Mouse (Mus musculus) thymus, adult 2 months (tissue): ENCODE data around the gene Dennd1a. TPM values are rescaled to one million over a fixed set of nuclear protein-coding genes. Genes with fewer than 3 reads are reported as not detected.

Source experiments
- DNase-seq: peaks from one replicate; pipeline ENCODE4 v3.0.0; 2021
- H3K27ac ChIP-seq: fragments of 200-500 bp; 2 replicates; pipeline ENCODE4 v1.5.1; 2012; ENCODE audit warnings: low read length, control low read depth; ENCODE audit not compliant: control insufficient read depth, insufficient read depth
- H3K27me3 ChIP-seq: fragments of 200-500 bp; 2 replicates; pipeline ENCODE4 v1.6.1; 2012; ENCODE audit warnings: mild to moderate bottlenecking, low read length, moderate library complexity, mixed read lengths; ENCODE audit not compliant: control insufficient read depth, insufficient read depth
- H3K36me3 ChIP-seq: fragments of 200-500 bp; 2 replicates; pipeline ENCODE4 v1.6.1; 2012; ENCODE audit warnings: mild to moderate bottlenecking, low read length, moderate library complexity; ENCODE audit not compliant: control insufficient read depth, insufficient read depth
- H3K4me1 ChIP-seq: fragments of 200-500 bp; replicated peaks from 2 replicates; pipeline ENCODE4 v1.6.1; 2012; ENCODE audit warnings: low read length; ENCODE audit not compliant: control insufficient read depth, insufficient read depth
- H3K4me3 ChIP-seq: fragments of 200-500 bp; 2 replicates; pipeline ENCODE4 v1.5.1; 2012; ENCODE audit warnings: mild to moderate bottlenecking, low read length, control low read depth, moderate library complexity; ENCODE audit not compliant: control insufficient read depth, insufficient read depth
- CTCF ChIP-seq: fragments of 200-500 bp; IDR thresholded peaks from 2 replicates; pipeline ENCODE4 v1.5.1; 2012; ENCODE audit warnings: mild to moderate bottlenecking, control low read depth, low read length, moderate library complexity, borderline replicate concordance; ENCODE audit not compliant: control insufficient read depth, poor library complexity, insufficient read depth; ENCODE audit errors: extremely low read depth
- POLR2A ChIP-seq: fragments of 200-500 bp; IDR thresholded peaks from 2 replicates; pipeline ENCODE4 v1.6.1; 2012; ENCODE audit warnings: mild to moderate bottlenecking, low read length, control low read depth, moderate library complexity; ENCODE audit not compliant: control insufficient read depth, poor library complexity, insufficient read depth; ENCODE audit errors: extremely low read depth
- WGBS: fragments of 180-500 bp; shearing (Covaris S2); methylation state at CpG from one replicate; pipeline ENCODE4 v1.1.7; 2018; 5-methylcytosine and 5-hydroxymethylcytosine counted together
- polyA plus RNA-seq: library from polyadenylated mRNA; depleted of rRNA; stranded (reverse); fragments of >200 nt; gene quantifications from 2 replicates; pipeline ENCODE4 v1.2.3, GENCODE M21; 2012

Dennd1a gene
- polyA plus RNA-seq, 1 experiment: 35.9 TPM

DNA sequence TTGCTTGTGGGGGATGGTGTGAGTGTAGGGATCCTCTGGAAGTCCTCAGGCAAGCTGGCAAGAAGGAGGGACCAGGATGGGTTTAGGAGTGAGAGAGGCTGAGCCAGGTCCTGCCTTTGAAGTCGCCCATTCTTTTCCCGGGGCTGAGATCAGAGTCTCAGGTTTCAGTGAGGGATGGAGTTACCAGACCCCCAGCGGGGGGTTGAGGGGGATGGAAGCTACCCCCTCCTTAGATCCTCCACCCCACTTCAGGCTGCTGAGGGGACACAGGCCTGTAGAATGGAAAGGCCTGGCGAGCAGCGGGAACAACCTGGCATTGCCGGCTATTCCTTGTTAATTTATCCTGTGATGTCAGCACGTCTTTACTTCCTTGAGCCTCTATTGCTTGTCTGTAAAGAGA, 505.2 kb downstream of the Dennd1a start:
- Histone ChIP-seq H3K4me1 (peaks cover 4% of the 10 kb centered on the region; the same call in 1 of the 2 replicates), H3K4me3 (no peak overlapping the region), H3K36me3 (no peaks in the 10 kb centered on the region), H3K27me3 (no peaks in the 10 kb centered on the region), H3K27ac (no peak overlapping the region)
- WGBS: 84% methylated on average over 7 of the region's 7 CpGs
- TF ChIP-seq POLR2A (no peak), CTCF (no peak)
- DNase-seq: no peak

- DNase-seq: no peak
- Histone ChIP-seq H3K4me1 (0 out of 2 replicates have a peak, but pooled peaks cover 2% of the 10 kb centered on the region), H3K27me3 (no peaks in the 10 kb centered on the region), H3K4me3 (no peak overlapping the region), H3K27ac (no peak overlapping the region), H3K36me3 (no peaks in the 10 kb centered on the region)
- WGBS: 100% methylated on average over 3 of the region's 3 CpGs
- TF ChIP-seq CTCF (no peak), POLR2A (no peak)
These were observed 505.8 kb downstream of the Dennd1a start for GRCm38 (mm10) chr2:37781421-37781820.

GRCm38 (mm10) chr2:37780270-37780929, 506.8 kb downstream of the Dennd1a start:
- H3K27ac ChIP-seq: no peak overlapping the region
- DNase-seq: no peak
- WGBS: 14% methylated on average over 14 of the region's 14 CpGs

DNA sequence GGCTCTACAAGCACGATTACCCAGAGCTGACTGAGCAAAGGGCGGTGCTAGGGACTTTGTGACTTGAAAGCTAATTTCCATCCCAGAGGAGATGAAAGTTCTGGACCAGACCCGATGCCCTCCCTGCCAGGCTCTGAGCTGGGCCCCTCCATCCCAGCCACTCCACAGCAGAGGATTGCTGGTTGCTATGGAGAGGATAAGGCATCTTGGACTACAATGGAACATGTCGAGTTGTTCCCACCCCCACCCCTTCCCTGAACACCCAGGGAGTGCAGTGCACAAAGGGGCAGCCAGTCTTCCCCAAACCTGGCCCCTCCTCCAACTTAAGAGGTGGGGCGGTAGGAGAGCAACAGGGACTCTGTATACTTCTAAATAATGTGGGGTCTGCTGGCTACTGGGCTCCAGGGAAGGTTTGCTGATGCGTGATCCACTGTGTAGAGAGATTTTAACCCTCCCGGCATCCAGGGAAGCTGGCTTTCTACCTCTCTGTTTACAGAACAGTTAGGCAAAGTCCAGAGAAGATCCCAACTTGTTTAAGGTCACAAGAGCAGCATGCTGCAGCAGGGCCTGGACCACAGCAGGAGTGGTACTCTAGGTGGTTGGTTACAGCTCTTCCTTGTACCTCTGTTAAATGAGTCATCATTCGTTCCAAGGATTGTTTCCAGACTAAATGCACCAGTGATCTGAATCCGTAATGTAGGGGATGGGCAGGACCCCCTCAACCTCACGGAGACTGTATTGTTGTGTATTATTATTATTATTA, 509.1 kb downstream of the Dennd1a start:
- 87% methylated on average over 10 of the region's 10 CpGs for WGBS
- H3K27ac ChIP-seq: no peak overlapping the region
- no peak overlapping the region for H3K4me3 ChIP-seq
- H3K36me3 ChIP-seq: no peaks in the 10 kb centered on the region
- no peaks in the 10 kb centered on the region for H3K27me3 ChIP-seq
- no peaks in the 10 kb centered on the region for H3K4me1 ChIP-seq
- no peak for DNase-seq
- TF ChIP-seq POLR2A (no peak), CTCF (no peak)

More at GRCm38 (mm10) chr2:37780270-37780929, 506.8 kb downstream of the Dennd1a start:
- TF ChIP-seq CTCF (no peak), POLR2A (no peak)
- no peaks in the 10 kb centered on the region for H3K27me3 ChIP-seq
- no peaks in the 10 kb centered on the region for H3K36me3 ChIP-seq
- H3K4me3 ChIP-seq: no peak overlapping the region
- no peaks in the 10 kb centered on the region for H3K4me1 ChIP-seq

DNA sequence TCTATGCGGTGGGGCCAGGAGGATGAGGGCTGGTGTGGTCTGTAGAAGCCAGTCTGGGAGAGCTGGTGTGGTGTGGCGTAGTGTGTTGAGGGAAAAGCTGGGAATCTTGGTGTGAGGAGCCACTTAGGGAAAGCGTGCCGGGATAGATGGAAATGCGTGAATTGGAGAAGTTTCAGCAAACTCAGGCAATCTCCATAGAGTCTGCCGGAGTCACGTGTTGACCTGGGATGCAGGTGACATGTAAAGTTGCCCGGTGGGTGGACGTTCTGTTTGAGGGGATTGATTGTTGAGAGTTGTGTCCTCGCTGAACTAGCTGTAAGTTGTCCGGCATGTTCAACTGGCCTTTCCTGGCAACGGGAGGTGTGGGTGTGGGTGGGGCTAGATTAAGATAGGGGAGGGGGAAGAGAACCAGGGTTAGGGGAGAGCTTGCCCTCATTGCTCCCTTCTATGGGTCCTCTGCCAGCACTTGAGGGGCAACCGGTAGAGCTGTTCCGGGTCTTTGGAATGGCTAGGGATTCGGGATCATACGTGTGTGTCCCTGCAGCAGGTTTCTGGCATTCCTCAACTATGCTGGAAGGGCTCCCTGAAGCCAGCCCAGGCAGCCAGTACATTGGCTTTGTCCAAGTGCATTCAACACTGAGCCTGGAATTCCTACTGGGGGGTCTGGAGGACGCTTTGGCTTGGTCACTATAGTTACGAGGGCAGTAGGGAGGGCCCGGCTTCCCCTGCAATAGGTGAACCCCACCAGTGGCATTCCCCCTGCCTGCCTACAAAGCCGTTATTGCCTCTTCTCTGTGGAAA, 510.4 kb downstream of the Dennd1a start:
- DNase-seq: no peak
- TF ChIP-seq POLR2A: no peak
- TF ChIP-seq CTCF: no peak
- no peaks in the 10 kb centered on the region for H3K36me3 ChIP-seq
- H3K27ac ChIP-seq: no peak overlapping the region
- no peak overlapping the region for H3K4me3 ChIP-seq
- 70% methylated on average over 20 of the region's 20 CpGs for WGBS
- 0 out of 2 replicates have a peak, but pooled peaks cover 2% of the 10 kb centered on the region for H3K4me1 ChIP-seq
- H3K27me3 ChIP-seq: no peaks in the 10 kb centered on the region

DNA sequence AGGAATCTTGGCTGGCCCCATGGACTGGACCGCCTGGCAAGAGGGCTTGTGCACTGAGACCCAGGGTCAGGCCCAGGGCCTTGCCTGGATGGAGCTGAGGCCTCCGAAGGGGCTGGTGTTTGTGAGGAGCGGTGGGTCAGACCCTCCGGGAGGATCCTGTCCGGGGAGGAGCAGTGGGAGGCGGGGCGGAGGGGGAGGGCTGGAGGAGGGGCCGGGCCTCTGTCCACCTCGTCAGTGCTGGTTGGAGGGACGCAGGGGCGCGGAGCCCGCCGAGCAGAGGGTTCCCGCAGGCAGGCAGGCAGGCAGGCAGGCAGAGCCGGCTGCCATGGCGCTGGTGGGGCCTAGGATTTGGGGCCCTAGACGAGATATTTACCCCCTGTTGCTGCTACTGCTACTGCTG, 511.2 kb downstream of the Dennd1a start, which contains the start of gene Crb2:
Gene Crb2 (plus strand): TSS at position 234 of the 400 bp plus-strand sequence.
- Histone ChIP-seq H3K4me3 (no peak within 1 kb of the TSS), H3K27me3 (no peaks in the 10 kb centered on the region)

More for the DNA sequence above, 511.2 kb downstream of the Dennd1a start, which contains the start of gene Crb2:
- Histone ChIP-seq H3K27ac (no peak within 1 kb of the TSS), H3K4me1 (peaks cover 5% of the 10 kb centered on the region; the same call in 1 of the 2 replicates), H3K36me3 (no peaks in the 10 kb centered on the region)
- TF ChIP-seq POLR2A (no peak), CTCF (no peak)
- DNase-seq: no peak
- 71% methylated on average over 17 of the region's 18 CpGs for WGBS
